Mouse (Mus musculus) heart, adult 2 months (tissue): ENCODE measurements around the gene Cdk14. TPM values are rescaled to one million over a fixed set of nuclear protein-coding genes. Genes with fewer than 3 reads are reported as not detected.

Source experiments
- DNase-seq, 2 experiments: peaks; one replicate each; pipeline ENCODE4 v3.0.0; 2021
- H3K27ac ChIP-seq: fragments of 200-600 bp; 2 replicates; pipeline ENCODE4 v1.8.1; 2022
- H3K27me3 ChIP-seq: fragments of 200-500 bp; 2 replicates; pipeline ENCODE4 v1.6.1; 2012; ENCODE audit warnings: mild to moderate bottlenecking, low read length, inconsistent platforms, mixed read lengths; ENCODE audit not compliant: control insufficient read depth, insufficient read depth
- H3K36me3 ChIP-seq: fragments of 200-500 bp; 2 replicates; pipeline ENCODE4 v1.6.1; 2012; ENCODE audit warnings: low read length, inconsistent platforms; ENCODE audit not compliant: control insufficient read depth, insufficient read depth
- H3K4me1 ChIP-seq: fragments of 200-500 bp; 2 replicates; pipeline ENCODE4 v1.6.1; 2011; ENCODE audit warnings: low read length; ENCODE audit not compliant: control insufficient read depth, insufficient read depth
- H3K4me3 ChIP-seq: fragments of 200-600 bp; 2 replicates; pipeline ENCODE4 v1.8.1; 2022
- H3K79me2 ChIP-seq: fragments of 200-500 bp; replicated peaks from 2 replicates; pipeline ENCODE4 v1.6.1; 2012; ENCODE audit warnings: mild to moderate bottlenecking, inconsistent platforms, low read length, moderate library complexity, mixed read lengths; ENCODE audit not compliant: control insufficient read depth, insufficient read depth
- H3K9ac ChIP-seq: fragments of 200-500 bp; 2 replicates; pipeline ENCODE4 v1.6.1; 2012; ENCODE audit warnings: low read depth, mild to moderate bottlenecking, control low read depth, inconsistent platforms, low read length, mixed read lengths
- CTCF ChIP-seq: fragments of 200-600 bp; IDR thresholded peaks from 2 replicates; pipeline ENCODE4 v1.8.1; 2022; ENCODE audit warnings: antibody characterized with exemption, mild to moderate bottlenecking, moderate library complexity
- EP300 ChIP-seq: fragments of 200-500 bp; IDR thresholded peaks from 2 replicates; pipeline ENCODE4 v1.6.1; 2011; ENCODE audit warnings: low read depth, low read length, control low read depth; ENCODE audit not compliant: insufficient read depth
- POLR2A ChIP-seq: fragments of 200-500 bp; IDR thresholded peaks from 2 replicates; pipeline ENCODE4 v1.6.1; 2011; ENCODE audit warnings: mild to moderate bottlenecking, low read depth, low read length, control low read depth; ENCODE audit not compliant: insufficient read depth
- WGBS: fragments of 180-500 bp; shearing (Covaris S2); methylation state at CpG from one replicate; pipeline ENCODE4 v1.1.7; 2018; 5-methylcytosine and 5-hydroxymethylcytosine counted together
- intact Hi-C: fragments of 180-260 bp; cut with DNase I; formaldehyde crosslinking; loops from one replicate; pipeline ENCODE4 v1.15.1; 2025
- polyA plus RNA-seq: library from polyadenylated mRNA; depleted of rRNA; stranded (reverse); fragments of >200 nt; gene quantifications from 2 replicates; pipeline ENCODE4 v1.2.3, GENCODE M21; 2012
- total RNA-seq, 2 experiments: library from RNA; stranded (reverse); gene quantifications; 2 replicates each; pipeline ENCODE4 v1.2.3; 2021

Cdk14 gene
- total and polyA plus RNA-seq, 3 experiments, result 2.7 to 8.1 (median 7.6) TPM

DNA sequence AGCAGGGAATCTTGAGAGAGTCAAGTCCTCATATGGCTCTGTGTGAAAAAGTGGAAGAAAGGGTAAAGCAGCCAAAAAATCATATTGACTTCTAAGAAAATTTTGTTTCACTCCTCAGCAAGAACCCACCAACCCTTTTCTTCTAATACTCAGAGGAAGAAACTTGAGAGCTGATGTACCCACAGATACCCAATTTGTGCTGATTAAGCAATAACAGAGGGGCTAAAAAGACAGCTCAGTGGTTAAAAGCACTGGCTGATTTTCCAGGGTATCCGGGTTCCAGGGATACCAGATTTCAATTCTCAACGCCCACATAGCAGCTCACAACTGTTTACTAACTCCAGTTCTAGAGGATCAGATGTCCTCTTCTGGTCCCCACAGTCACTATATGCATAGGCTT is 401.9 kb downstream of the Cdk14 start:
- no peak for TF ChIP-seq CTCF
- no peak for TF ChIP-seq POLR2A
- no peak overlapping the region for H3K27ac ChIP-seq
- H3K27me3 ChIP-seq, result no peaks in the 10 kb centered on the region
- WGBS, result 89% methylated on average over 2 of the region's 2 CpGs
- H3K9ac ChIP-seq, result no peak overlapping the region
- intact Hi-C loops, result no loop called here
- no peak overlapping the region for H3K4me3 ChIP-seq
- H3K36me3 ChIP-seq, result no peaks in the 10 kb centered on the region
- H3K79me2 ChIP-seq, result no peaks in the 10 kb centered on the region
- no peaks in the 10 kb centered on the region for H3K4me1 ChIP-seq
- no peak for DNase-seq

GRCm38 (mm10) chr5:5013783-5014182 is 406.3 kb downstream of the Cdk14 start:
- no peaks in the 10 kb centered on the region for H3K36me3 ChIP-seq
- WGBS, result 83% methylated on average over 3 of the region's 3 CpGs

DNA sequence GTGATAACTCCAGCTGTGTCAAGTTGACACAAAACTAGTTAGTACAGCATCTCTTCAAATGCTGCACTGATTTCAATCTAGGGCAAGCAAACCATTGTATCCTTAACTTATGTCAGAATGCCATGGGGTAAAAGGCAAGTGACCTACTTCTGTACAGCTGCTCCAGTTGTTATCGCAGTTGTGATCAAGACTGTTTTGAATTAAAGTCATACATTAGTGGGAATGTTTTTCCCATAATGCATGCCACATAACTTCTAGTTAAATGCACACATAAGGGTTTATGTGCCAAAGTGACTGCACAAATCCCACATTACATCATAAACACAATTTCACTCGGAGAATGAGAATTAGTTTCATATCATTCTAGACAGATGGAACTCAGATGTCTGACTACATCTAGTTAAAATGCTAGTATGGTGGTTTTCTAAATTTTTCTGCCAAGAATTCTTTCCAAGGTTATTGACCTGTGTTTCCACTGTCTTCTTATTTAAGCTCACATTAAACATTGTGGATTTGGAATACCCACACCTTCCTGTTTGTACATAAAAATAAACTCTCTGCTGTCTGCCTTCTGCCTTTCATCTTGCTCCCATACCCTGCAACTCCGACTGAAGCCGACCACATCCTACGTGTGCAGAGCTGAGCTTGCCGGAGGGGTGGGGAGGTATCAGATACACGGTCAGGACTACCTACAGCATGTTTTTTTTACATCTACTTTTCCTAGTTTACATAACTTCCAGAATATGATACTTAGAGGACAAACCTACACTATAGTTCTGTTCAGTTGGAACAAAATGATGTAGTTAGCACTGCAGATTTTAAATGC is 407.4 kb downstream of the Cdk14 start:
- intact Hi-C loops, result no loop called here

More at GRCm38 (mm10) chr5:5013783-5014182, 406.3 kb downstream of the Cdk14 start:
- intact Hi-C loops, result no loop called here
- Histone ChIP-seq H3K27ac (no peak overlapping the region), H3K27me3 (no peaks in the 10 kb centered on the region), H3K4me3 (no peak overlapping the region), H3K79me2 (no peaks in the 10 kb centered on the region), H3K4me1 (no peaks in the 10 kb centered on the region), H3K9ac (no peak overlapping the region)
- no peak for TF ChIP-seq POLR2A
- TF ChIP-seq CTCF, result no peak
- no peak for TF ChIP-seq EP300
- no peak for DNase-seq

DNA sequence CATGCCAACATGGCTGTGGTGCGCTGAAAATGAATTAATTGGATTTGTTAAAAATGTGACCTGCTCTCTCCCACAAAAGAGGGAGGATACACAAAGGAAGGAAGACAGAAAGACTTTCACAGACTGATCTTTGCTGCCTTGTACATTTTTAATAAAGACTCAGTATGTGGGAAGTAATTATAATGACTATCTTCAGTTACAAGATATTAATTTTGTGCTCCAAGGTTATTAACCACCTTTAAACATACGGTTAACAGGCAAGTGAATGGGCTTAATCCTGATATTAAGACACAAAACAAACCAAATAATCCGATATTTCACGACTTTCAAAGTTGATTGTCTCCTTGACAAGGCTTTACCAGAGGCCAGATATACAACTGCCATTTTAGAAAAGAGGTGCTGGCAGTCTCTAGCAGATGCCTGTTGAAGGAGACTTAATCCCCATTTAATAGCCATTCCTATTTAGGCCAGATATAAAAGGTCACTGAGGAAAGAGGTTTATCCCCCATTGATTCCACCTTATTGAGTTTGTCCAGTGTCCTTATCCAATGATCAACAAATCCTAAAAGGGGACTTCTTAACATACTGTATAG is 411.9 kb downstream of the Cdk14 start:
- 94% methylated on average over 4 of the region's 4 CpGs for WGBS
- Histone ChIP-seq H3K4me1 (no peaks in the 10 kb centered on the region), H3K36me3 (no peaks in the 10 kb centered on the region), H3K27ac (no peak overlapping the region), H3K27me3 (no peaks in the 10 kb centered on the region), H3K79me2 (no peaks in the 10 kb centered on the region), H3K4me3 (no peak overlapping the region), H3K9ac (no peak overlapping the region)
- no peak for DNase-seq
- TF ChIP-seq CTCF, result no peak
- no peak for TF ChIP-seq POLR2A
- TF ChIP-seq EP300, result no peak
- intact Hi-C loops, result no loop called here

More for the DNA sequence above, 407.4 kb downstream of the Cdk14 start:
- H3K4me1 ChIP-seq, result no peaks in the 10 kb centered on the region
- H3K27ac ChIP-seq, result no peak overlapping the region
- no peaks in the 10 kb centered on the region for H3K27me3 ChIP-seq
- no peak overlapping the region for H3K4me3 ChIP-seq
- H3K79me2 ChIP-seq, result no peaks in the 10 kb centered on the region
- DNase-seq, result no peak
- TF ChIP-seq EP300, result no peak
- no peak for TF ChIP-seq CTCF
- no peak for TF ChIP-seq POLR2A
- no peaks in the 10 kb centered on the region for H3K36me3 ChIP-seq
- WGBS, result 78% methylated on average over 7 of the region's 7 CpGs
- no peak overlapping the region for H3K9ac ChIP-seq

DNA sequence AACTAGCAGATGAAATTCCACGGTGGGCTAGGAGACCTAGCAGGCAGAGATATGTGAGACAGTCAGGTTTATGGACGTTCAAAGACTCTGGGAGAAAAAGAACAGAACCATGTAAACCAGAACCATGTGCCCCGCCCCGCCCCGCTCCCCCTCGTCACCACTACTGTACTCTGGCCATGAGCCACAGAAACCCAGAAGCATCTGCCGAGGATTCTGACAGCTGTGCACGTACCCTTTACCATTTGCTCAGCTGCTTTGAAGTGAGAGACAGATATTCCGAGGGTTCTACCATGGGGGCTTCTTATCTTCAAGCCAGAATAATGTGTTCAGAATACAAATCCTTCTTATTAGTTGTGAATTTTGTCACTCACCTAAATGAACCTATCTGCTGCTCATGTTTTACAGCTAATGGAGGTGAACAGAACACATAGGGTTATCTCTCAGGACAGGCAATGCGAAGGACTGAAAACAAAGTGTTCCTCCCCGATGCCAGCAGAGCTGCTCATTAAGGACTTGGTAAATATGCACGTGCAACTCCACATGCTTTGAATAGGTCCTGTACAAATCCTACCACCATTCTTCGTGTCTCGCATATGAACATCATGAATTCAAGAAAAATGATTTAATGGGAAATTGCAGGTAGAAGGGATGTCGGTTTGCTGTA is 412.5 kb downstream of the Cdk14 start:
- intact Hi-C loops, result no loop called here
- 85% methylated on average over 15 of the region's 15 CpGs for WGBS
- Histone ChIP-seq H3K36me3 (no peaks in the 10 kb centered on the region), H3K27ac (no peak overlapping the region), H3K27me3 (no peaks in the 10 kb centered on the region), H3K79me2 (no peaks in the 10 kb centered on the region), H3K4me3 (no peak overlapping the region), H3K4me1 (no peaks in the 10 kb centered on the region), H3K9ac (no peak overlapping the region)
- TF ChIP-seq POLR2A (no peak), EP300 (no peak), CTCF (no peak)
- DNase-seq, result no peak

- Histone ChIP-seq H3K79me2 (no peaks in the 10 kb centered on the region), H3K4me3 (no peak overlapping the region), H3K36me3 (no peaks in the 10 kb centered on the region), H3K27me3 (no peaks in the 10 kb centered on the region), H3K4me1 (no peaks in the 10 kb centered on the region), H3K27ac (no peak overlapping the region), H3K9ac (no peak overlapping the region)
- 73% methylated on average over 1 of the region's 1 CpGs for WGBS
- DNase-seq, result no peak
- no peak for TF ChIP-seq CTCF
- no peak for TF ChIP-seq EP300
- TF ChIP-seq POLR2A, result no peak
- intact Hi-C loops, result no loop called here
Observed at GRCm38 (mm10) chr5:5005633-5006032, 414.5 kb downstream of the Cdk14 start.
